Mouse (Mus musculus): Measurements from ENCODE around the gene BC003965. TPM values are rescaled to one million over a fixed set of nuclear protein-coding genes. Genes with fewer than 3 reads are reported as not detected.
"Not testable (repeated sequence)": the region's sequence is repeated elsewhere in the genome, so short reads cannot be mapped to it uniquely, and the experiment has no call there.

The BC003965 gene
- total RNA-seq, 2 experiments from 2014 or later, result 14.4 to 17.5 TPM

DNA sequence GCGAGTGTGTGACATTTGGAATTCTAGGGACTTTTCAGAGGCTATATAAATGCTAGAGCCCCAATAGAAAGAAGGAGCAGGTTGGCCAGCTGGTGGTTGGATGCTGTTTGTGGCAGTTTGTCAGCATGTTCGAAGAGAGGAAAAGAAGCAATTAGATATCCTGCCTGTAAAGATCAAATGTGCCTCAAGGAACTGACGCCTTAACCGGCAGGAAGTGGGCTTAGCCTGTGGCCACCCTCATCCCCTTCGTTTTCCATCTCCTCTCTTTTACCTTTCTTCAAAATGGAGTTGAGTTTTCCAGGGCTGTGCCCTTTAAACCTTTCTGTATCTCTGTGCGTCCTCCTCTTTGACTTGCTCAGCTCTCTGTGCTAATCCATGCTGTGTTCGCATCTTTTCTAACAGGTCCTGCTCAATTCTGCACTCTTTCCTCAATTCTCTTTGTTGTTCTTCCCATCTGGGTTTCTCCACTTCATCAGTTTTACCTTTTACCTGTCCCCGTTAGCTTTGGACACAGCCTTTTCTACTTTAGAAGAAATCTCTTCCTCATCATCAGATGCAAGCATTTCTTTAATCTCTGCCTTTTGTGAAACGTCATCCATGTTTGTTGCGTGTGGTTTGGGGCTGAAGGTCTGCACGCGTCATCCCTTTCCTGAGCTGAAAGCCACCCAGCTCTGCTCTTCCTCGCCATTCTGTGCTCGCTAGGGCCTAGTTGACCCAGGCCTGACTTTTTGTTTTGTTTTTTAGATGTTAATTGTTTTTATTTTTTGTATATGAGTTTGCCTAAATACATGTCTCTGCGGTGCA, 35.3 kb downstream of the BC003965 start:
- DNase-seq, result no peak

DNA sequence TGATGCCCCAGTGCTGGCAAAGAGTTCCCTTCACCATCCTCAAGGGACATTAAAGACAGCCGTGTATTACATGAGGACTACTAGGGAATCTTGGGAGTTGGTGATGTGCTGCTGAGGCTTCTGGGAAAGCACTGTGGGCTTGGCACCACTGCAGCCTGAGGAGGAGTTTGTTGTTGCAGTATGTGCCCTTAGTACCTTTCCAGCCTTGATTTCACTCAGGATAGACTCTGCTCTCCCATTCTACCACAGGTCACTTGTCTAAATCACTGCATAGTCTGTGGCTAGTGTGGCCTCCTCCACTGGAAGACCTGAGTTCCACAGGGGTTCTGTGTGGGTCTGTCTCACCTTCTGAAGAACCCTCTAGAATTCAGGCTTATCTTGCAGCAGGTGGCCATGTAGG, 36.4 kb downstream of the BC003965 start:
- no peak for DNase-seq

DNA sequence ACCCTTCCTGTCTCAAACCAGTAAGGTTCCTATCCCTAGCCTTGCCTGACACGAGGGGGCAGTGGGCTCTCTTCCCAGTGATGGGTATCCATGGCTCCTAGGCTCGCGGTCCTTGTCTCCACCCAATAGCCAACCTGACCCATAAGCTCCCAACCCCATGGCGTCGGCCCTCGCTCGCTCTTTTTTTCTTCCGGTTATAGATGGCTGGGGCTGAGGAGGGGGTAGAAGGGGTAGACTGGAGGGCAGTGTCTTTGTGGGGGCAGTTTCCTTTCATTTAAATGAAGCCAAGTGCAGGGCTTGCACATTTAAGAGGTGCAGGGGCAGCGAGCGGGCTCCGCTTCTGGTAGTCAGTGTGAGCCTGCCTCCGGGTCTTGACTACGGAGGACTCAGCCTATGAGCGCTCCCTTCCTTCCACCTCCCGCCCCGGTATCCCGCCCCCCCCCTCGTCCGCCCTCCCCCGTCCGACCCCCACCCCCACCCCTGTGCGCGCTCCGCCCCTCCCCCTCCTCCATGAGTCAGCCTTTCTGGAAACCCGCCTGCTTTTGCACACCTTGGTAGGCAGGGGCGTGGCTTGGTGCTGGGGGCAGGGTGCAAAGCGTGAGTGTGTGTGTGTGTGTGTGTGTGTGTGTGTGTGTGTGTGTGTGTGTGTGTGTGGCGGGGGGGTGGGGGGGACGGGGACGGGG, 37.6 kb downstream of the BC003965 start:
- peak; percentile 60 for DNase-seq

DNA sequence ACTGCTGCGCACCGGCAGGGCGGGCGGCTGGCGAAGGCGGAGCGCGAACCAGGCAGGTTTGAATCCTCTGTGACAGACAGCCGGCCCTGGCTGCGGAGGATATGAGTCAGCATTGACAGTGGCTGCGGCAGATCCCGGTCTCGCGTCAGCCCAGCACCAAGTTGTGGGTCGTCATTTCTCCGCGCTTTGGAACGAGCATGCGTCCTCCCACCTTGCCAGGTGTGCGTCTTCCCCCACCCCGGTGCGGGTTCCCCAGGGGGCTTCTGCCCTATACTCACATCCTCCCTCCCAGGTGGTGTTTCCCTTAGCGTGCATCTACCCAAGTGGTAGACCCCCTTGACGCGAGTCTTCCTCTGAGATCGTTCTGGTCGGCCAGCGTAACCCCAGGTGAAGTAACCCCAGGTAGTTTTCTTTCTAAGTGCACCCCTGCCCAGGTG, 38.2 kb downstream of the BC003965 start:
- not testable (repeated sequence) for DNase-seq

DNA sequence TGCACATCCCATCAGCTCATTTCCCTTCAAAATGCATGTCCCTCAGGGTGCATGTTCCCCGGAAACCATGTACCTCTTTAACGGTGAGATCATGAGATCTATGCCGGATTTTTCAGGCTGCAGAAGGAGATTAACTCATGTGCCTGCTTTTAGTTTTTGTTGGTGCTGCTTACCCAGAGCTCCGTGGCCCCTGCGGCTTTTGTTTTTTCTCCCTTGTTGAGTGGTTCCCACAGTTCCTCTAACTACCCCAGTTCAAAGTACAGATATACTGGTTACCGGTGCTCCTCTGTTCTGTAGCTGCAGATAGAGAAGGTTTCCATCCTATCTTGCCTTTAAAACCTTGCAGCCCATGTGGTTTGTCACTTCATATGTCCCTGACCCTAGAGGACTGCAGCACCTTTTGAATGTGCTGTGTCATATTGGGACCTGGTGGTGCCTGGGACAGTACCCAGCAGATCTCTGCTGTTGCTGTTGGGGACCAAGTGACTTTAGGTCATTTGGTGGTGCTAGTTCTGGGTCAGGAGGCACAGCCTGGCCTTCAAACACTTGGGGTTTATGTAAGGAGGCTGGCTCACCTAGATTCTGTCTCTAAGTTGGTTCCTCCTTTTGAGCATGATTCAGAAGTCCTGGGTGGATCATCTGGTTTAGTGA, 38.7 kb downstream of the BC003965 start:
- no peak for DNase-seq

DNA sequence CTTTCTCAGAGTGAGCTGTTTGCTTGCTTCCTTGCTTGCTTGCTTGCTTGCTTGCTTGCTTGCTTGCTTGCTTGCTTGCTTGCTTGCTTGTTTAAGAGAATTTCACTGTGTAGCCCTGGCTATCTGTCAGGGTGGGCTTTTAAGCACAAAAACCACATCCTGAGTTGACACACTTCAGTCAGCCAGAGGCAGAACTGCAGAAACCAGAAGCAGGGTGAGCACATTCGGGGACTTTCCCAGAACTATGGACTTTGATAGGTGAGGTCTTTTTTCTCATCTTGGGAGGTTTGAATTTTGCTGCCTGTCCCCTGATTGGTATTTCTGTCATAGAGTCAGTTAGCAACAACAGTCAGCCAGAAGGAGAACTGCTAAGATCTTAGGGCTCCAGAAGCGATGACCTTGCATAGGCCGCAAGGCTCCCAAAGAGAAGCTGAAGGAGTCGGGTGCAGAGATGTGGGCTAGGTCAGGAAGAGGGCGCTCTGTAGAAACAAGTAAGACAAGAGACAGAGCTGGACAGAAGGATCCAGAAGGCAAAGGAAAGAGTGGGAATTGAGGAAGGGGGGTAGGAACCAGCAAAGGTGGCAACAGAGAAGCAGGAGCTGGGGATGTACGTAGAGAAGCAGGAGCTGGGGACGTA, 40.4 kb downstream of the BC003965 start:
- no peak for DNase-seq

DNA sequence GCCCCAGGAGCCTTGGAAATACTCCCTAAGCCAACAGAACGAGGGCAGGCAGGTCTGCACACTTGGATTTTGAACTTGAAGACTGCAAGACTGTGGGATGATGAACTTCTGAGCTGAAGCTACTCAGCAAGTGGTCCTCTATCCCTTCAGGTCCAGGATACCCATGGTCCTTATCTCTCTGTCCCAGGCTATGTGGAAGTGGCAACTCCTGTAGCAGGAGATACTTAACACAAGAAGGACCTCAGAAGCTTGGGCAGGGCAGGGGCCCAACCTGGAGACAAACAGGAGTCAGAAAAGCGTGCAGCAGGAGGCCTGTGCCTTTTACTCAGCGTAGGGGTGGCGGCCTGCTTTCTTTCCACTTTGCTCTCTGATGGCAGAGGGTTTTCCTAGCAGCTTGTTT, 41.3 kb downstream of the BC003965 start:
- DNase-seq, result no peak

DNA sequence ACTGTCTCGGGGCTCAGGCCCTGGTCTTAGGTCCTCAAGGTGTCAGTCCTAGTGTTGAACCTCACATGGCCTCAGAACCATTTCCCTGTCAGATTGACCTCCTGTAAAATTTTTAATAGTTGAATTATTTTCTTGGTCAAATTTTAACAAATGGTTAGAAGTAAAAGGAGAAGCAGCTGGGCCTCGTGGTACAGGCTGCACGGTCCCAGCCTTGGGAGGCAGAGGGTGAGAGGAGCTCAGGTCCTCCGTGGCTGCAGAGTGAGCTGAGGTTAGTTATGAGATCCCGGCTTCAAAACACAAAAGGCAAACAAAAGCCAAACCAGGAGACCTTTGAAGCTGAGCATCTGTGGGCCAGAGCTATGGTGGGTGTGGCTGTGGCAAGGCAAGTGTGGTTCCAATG, 43.6 kb downstream of the BC003965 start:
- no peak for DNase-seq

DNA sequence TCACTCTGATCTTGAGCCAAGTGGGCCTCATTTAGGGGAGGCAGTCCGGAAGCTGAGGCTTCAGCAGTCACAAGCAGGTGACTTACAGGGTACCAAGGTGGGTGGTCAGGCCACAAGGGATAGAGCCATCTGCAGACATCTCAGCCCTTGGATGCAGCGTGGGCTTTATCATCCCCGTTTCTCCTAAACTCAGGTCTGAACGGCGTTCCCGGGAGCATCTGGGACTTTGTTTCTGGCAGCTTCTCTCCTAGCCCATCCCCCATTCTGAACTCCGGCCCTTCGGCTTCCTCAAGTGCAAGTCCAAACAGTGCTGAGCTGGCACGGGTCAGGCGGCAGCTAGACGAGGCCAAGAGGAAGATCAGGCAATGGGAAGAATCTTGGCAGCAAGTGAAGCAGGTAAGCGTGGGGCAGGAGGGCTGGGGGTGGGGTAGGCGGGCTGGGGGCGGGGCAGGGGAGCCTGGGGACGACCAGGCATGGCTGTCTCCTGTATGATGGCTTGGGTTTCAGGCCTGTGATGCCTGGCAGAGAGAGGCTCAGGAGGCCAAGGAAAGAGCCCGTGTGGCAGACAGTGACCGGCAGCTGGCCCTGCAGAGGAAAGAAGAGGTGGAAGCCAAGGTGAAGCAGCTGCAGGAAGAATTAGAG, 45.8 kb downstream of the BC003965 start:
- DNase-seq, result not testable (repeated sequence)

DNA sequence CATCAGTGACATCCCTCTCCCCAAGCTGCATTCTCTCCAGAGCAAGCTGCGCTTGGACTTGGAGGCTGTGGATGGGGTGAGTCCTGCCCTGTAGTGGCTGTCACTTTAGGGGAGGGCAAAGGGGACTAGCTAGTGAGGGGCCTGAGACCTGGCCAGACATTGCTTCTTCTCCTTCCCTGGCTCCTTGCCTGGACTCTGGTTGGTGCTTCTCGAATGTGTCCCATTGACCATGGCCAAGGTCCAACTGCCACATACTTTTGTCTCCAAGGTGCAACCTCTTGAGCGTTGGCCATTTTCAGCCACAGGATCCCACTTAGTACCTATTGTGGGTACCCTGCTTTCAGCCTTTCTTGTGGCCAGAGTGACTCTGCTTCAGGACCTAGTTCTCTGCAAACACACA, 46.3 kb downstream of the BC003965 start:
- DNase-seq, result no peak

DNA sequence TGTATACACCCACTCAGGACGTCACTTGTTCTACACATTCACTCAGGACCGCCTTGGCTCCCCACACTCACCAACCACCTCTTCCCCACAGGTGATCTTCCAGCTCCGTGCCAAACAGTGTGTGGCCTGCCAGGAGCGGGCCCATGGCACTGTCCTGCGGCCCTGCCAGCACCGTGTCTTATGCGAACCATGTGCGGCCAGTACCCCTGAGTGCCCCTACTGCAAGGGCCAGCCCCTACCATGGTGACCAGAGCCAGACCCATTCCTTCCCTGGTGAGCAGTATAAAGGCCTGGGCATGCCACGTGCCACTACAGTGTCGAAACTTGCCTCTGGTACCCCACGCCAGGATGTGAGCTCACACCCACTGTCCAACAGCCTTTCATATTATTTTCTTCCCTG, 47.3 kb downstream of the BC003965 start:
- DNase-seq, result not testable (repeated sequence)

DNA sequence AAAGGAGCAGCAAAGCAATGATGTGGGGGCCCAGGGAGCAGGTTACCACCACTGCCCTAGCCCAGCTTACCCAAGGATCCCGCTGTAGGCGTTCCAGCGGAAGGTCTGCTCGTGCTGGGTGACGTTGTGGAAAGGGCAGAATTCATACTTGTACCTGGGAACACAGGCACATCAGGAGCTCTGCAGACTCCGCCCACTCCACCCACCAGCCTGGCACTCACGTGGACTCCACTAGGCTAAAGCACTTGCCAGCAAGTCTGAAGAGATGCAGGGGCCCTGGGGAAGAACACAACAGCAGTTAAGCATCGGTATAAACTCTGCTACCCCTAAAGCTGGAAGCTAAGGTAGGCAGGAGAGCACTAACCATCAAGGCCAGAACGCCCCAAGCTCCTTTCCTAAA, 51.3 kb downstream of the BC003965 start:
- DNase-seq, result no peak

Other genes with a start within 250 kb of the BC003965 start
- gene Mapk8ip3, start 247.6 kb upstream of the BC003965 start, total RNA-seq (2021), result 10 to 100 TPM; 66.5 to 68.5 TPM
- 10 to 100 TPM; 43.6 to 49.9 TPM for gene Jpt2, start 223.9 kb upstream of the BC003965 start, total RNA-seq (2021)
- 10 to 100 TPM; 15.1 to 16.3 TPM for gene Cramp1l, start 168.8 kb upstream of the BC003965 start, total RNA-seq (2021)
- 1 to 10 TPM; 7.0 to 7.3 TPM for gene Ift140, start 168.5 kb upstream of the BC003965 start, total RNA-seq (2021)
- gene Tmem204, start 101.0 kb upstream of the BC003965 start, total RNA-seq (2021), result 10 to 100 TPM; 25.2 to 27.4 TPM
- 10 to 100 TPM; 16.4 to 17.5 TPM for gene Telo2, start 68.6 kb upstream of the BC003965 start, total RNA-seq (2021)
- 1 to 10 TPM; 1.4 TPM for gene Ptx4, start 63.8 kb upstream of the BC003965 start, total RNA-seq (2021)
- gene Clcn7, start 51.2 kb upstream of the BC003965 start, total RNA-seq (2021), result 10 to 100 TPM; 25.2 to 25.6 TPM
- gene Ccdc154, start 22.1 kb upstream of the BC003965 start, total RNA-seq (2021), result not detected
- gene Gm38655, start 9.1 kb upstream of the BC003965 start, total RNA-seq (2021), result not detected
- 10 to 100 TPM in 1 of 2 experiments, 1 to 10 TPM in 1; 8.5 to 10.4 TPM for gene Unkl, start 3.8 kb downstream of the BC003965 start, total RNA-seq (2021)
- 10 to 100 TPM; 11.2 to 14.9 TPM for gene Gnptg, start 55.6 kb downstream of the BC003965 start, total RNA-seq (2021)
- gene Tsr3, start 55.6 kb downstream of the BC003965 start, total RNA-seq (2021), result 10 to 100 TPM; 12.7 to 14.0 TPM
- gene Baiap3, start 71.8 kb downstream of the BC003965 start, total RNA-seq (2021), result under 1 TPM; 0.14 to 0.31 TPM
- gene Ube2i, start 90.1 kb downstream of the BC003965 start, total RNA-seq (2021), result 100 to 1,000 TPM; 219 to 221 TPM
- gene Prss34, start 113.8 kb downstream of the BC003965 start, total RNA-seq (2021), result 1 to 10 TPM; 1.9 to 2.4 TPM
- not detected for gene Prss28, start 124.1 kb downstream of the BC003965 start, total RNA-seq (2021)
- not detected for gene Prss29, start 134.1 kb downstream of the BC003965 start, total RNA-seq (2021)
- 1 to 10 TPM; 3.9 to 6.7 TPM for gene Tpsab1, start 161.0 kb downstream of the BC003965 start, total RNA-seq (2021)
- gene Tpsb2, start 181.8 kb downstream of the BC003965 start, total RNA-seq (2021), result 10 to 100 TPM; 11.1 to 15.7 TPM
- gene Tpsg1, start 184.7 kb downstream of the BC003965 start, total RNA-seq (2021), result under 1 TPM in 1 of 2 experiments, not detected in 1; 0.24 TPM
- gene Cacna1h, start 249.2 kb downstream of the BC003965 start, total RNA-seq (2021), result 10 to 100 TPM; 14.5 to 19.1 TPM